Mouse (Mus musculus): Measurements from ENCODE around the gene Gm44502. TPM values are rescaled to one million over a fixed set of nuclear protein-coding genes. Genes with fewer than 3 reads are reported as not detected.

The Gm44502 gene
- polyA plus RNA-seq, 1 experiment from 2014 or later, result 0.86 TPM

- Histone ChIP-seq H3K36me3 (ENCODE audit: control insufficient read depth, insufficient read depth, low read length) (no peaks in the 10 kb centered on the region), H3K4me2 (no peak overlapping the region), H3K27me3 (ENCODE audit: control insufficient read depth, insufficient read depth, low read length) (no peaks in the 10 kb centered on the region), H3K4me1 (ENCODE audit: control insufficient read depth, insufficient read depth, low read length) (peaks cover 9% of the 10 kb centered on the region), H3K9ac (ENCODE audit: low read depth, low read length) (no peak overlapping the region), H3K4me3 (ENCODE audit: low read depth, low read length) (no peak overlapping the region), H3K27ac (ENCODE audit: low read depth, low read length) (no peak overlapping the region), H3K9me3 (replicated peaks; ENCODE audit: control insufficient read depth, low read length) (no peaks in the 10 kb centered on the region)
- WGBS (ENCODE audit: insufficient replicate concordance), result 92% methylated on average over 8 of the region's 8 CpGs
- ATAC-seq (replicated peaks; ENCODE audit: insufficient number of reproducible peaks, low FRiP score, low TSS enrichment), result no peak
These were observed 44.4 kb upstream of the Gm44502 start for GRCm38 (mm10) chr15:89473921-89474320.

- Histone ChIP-seq H3K27me3 (ENCODE audit: control insufficient read depth, insufficient read depth, low read length) (no peaks in the 10 kb centered on the region), H3K4me1 (ENCODE audit: control insufficient read depth, insufficient read depth, low read length) (peaks cover 9% of the 10 kb centered on the region), H3K9me3 (replicated peaks; ENCODE audit: control insufficient read depth, low read length) (no peaks in the 10 kb centered on the region), H3K4me2 (no peak overlapping the region), H3K27ac (ENCODE audit: low read depth, low read length) (no peak overlapping the region), H3K36me3 (ENCODE audit: control insufficient read depth, insufficient read depth, low read length) (no peaks in the 10 kb centered on the region), H3K4me3 (ENCODE audit: low read depth, low read length) (no peak overlapping the region), H3K9ac (ENCODE audit: low read depth, low read length) (no peak overlapping the region)
- ATAC-seq (replicated peaks; ENCODE audit: insufficient number of reproducible peaks, low FRiP score, low TSS enrichment), result no peak
- WGBS (ENCODE audit: insufficient replicate concordance), result 73% methylated on average over 9 of the region's 9 CpGs
These were observed 43.9 kb upstream of the Gm44502 start for GRCm38 (mm10) chr15:89473370-89473769.

GRCm38 (mm10) chr15:89471476-89471875 lies 42.0 kb upstream of the Gm44502 start:
- H3K4me1 ChIP-seq (ENCODE audit: control insufficient read depth, insufficient read depth, low read length), result peaks cover 4% of the 10 kb centered on the region; the same call in 1 of the 2 replicates
- no peak for ATAC-seq (replicated peaks; ENCODE audit: insufficient number of reproducible peaks, low FRiP score, low TSS enrichment)
- no peaks in the 10 kb centered on the region for H3K36me3 ChIP-seq (ENCODE audit: control insufficient read depth, insufficient read depth, low read length)
- WGBS (ENCODE audit: insufficient replicate concordance), result 73% methylated on average over 4 of the region's 4 CpGs
- no peak overlapping the region for H3K9ac ChIP-seq (ENCODE audit: low read depth, low read length)
- H3K9me3 ChIP-seq (replicated peaks; ENCODE audit: control insufficient read depth, low read length), result no peaks in the 10 kb centered on the region
- no peaks in the 10 kb centered on the region for H3K27me3 ChIP-seq (ENCODE audit: control insufficient read depth, insufficient read depth, low read length)
- no peak overlapping the region for H3K4me2 ChIP-seq
- no peak overlapping the region for H3K4me3 ChIP-seq (ENCODE audit: low read depth, low read length)
- no peak overlapping the region for H3K27ac ChIP-seq (ENCODE audit: low read depth, low read length)

- H3K27ac ChIP-seq (ENCODE audit: low read depth, low read length), result no peak overlapping the region
- H3K9ac ChIP-seq (ENCODE audit: low read depth, low read length), result no peak overlapping the region
- no peak overlapping the region for H3K4me2 ChIP-seq
- 23% methylated on average over 2 of the region's 2 CpGs for WGBS (ENCODE audit: insufficient replicate concordance)
- no peak overlapping the region for H3K4me3 ChIP-seq (ENCODE audit: low read depth, low read length)
- no peaks in the 10 kb centered on the region for H3K4me1 ChIP-seq (ENCODE audit: control insufficient read depth, insufficient read depth, low read length)
- H3K9me3 ChIP-seq (replicated peaks; ENCODE audit: control insufficient read depth, low read length), result no peaks in the 10 kb centered on the region
- ATAC-seq (replicated peaks; ENCODE audit: insufficient number of reproducible peaks, low FRiP score, low TSS enrichment), result no peak
- H3K27me3 ChIP-seq (ENCODE audit: control insufficient read depth, insufficient read depth, low read length), result no peaks in the 10 kb centered on the region
- no peaks in the 10 kb centered on the region for H3K36me3 ChIP-seq (ENCODE audit: control insufficient read depth, insufficient read depth, low read length)
These were observed 39.1 kb upstream of the Gm44502 start for GRCm38 (mm10) chr15:89468577-89468976.

GRCm38 (mm10) chr15:89465052-89465451 lies 35.6 kb upstream of the Gm44502 start:
- no peak overlapping the region for H3K27ac ChIP-seq (ENCODE audit: low read depth, low read length)
- WGBS (ENCODE audit: insufficient replicate concordance), result 10% methylated on average over 1 of the region's 1 CpGs
- no peaks in the 10 kb centered on the region for H3K9me3 ChIP-seq (replicated peaks; ENCODE audit: control insufficient read depth, low read length)
- H3K4me3 ChIP-seq (ENCODE audit: low read depth, low read length), result no peak overlapping the region
- no peak overlapping the region for H3K4me2 ChIP-seq
- no peaks in the 10 kb centered on the region for H3K36me3 ChIP-seq (ENCODE audit: control insufficient read depth, insufficient read depth, low read length)
- no peak for ATAC-seq (replicated peaks; ENCODE audit: insufficient number of reproducible peaks, low FRiP score, low TSS enrichment)
- H3K9ac ChIP-seq (ENCODE audit: low read depth, low read length), result no peak overlapping the region
- H3K27me3 ChIP-seq (ENCODE audit: control insufficient read depth, insufficient read depth, low read length), result peaks cover 9% of the 10 kb centered on the region
- H3K4me1 ChIP-seq (ENCODE audit: control insufficient read depth, insufficient read depth, low read length), result no peaks in the 10 kb centered on the region

- 45% methylated on average over 5 of the region's 5 CpGs for WGBS (ENCODE audit: insufficient replicate concordance)
- ATAC-seq (replicated peaks; ENCODE audit: insufficient number of reproducible peaks, low FRiP score, low TSS enrichment), result no peak
- H3K4me1 ChIP-seq (ENCODE audit: control insufficient read depth, insufficient read depth, low read length), result no peaks in the 10 kb centered on the region
- H3K9me3 ChIP-seq (replicated peaks; ENCODE audit: control insufficient read depth, low read length), result no peaks in the 10 kb centered on the region
- H3K36me3 ChIP-seq (ENCODE audit: control insufficient read depth, insufficient read depth, low read length), result no peaks in the 10 kb centered on the region
- H3K4me3 ChIP-seq (ENCODE audit: low read depth, low read length), result no peak overlapping the region
- H3K27ac ChIP-seq (ENCODE audit: low read depth, low read length), result no peak overlapping the region
- H3K27me3 ChIP-seq (ENCODE audit: control insufficient read depth, insufficient read depth, low read length), result peaks cover 12% of the 10 kb centered on the region
- no peak overlapping the region for H3K9ac ChIP-seq (ENCODE audit: low read depth, low read length)
- no peak overlapping the region for H3K4me2 ChIP-seq
These were observed 34.1 kb upstream of the Gm44502 start for GRCm38 (mm10) chr15:89463334-89464235.

- no peaks in the 10 kb centered on the region for H3K9me3 ChIP-seq (replicated peaks; ENCODE audit: control insufficient read depth, low read length)
- no peak overlapping the region for H3K4me3 ChIP-seq (ENCODE audit: low read depth, low read length)
- no peaks in the 10 kb centered on the region for H3K36me3 ChIP-seq (ENCODE audit: control insufficient read depth, insufficient read depth, low read length)
- H3K4me1 ChIP-seq (ENCODE audit: control insufficient read depth, insufficient read depth, low read length), result no peaks in the 10 kb centered on the region
- H3K4me2 ChIP-seq, result no peak overlapping the region
- no peak overlapping the region for H3K27ac ChIP-seq (ENCODE audit: low read depth, low read length)
- no peak overlapping the region for H3K9ac ChIP-seq (ENCODE audit: low read depth, low read length)
- WGBS (ENCODE audit: insufficient replicate concordance), result 60% methylated on average over 7 of the region's 7 CpGs
- peaks cover 22% of the 10 kb centered on the region for H3K27me3 ChIP-seq (ENCODE audit: control insufficient read depth, insufficient read depth, low read length)
- ATAC-seq (replicated peaks; ENCODE audit: insufficient number of reproducible peaks, low FRiP score, low TSS enrichment), result no peak
These were observed 32.7 kb upstream of the Gm44502 start for GRCm38 (mm10) chr15:89462176-89462575.

- H3K27me3 ChIP-seq (ENCODE audit: control insufficient read depth, insufficient read depth, low read length), result peaks cover 30% of the 10 kb centered on the region
- no peak for ATAC-seq (replicated peaks; ENCODE audit: insufficient number of reproducible peaks, low FRiP score, low TSS enrichment)
- 68% methylated on average over 15 of the region's 15 CpGs for WGBS (ENCODE audit: insufficient replicate concordance)
These were observed 31.8 kb upstream of the Gm44502 start for GRCm38 (mm10) chr15:89461321-89461720.

GRCm38 (mm10) chr15:89460298-89460697 lies 30.8 kb upstream of the Gm44502 start:
- Histone ChIP-seq H3K36me3 (ENCODE audit: control insufficient read depth, insufficient read depth, low read length) (no peaks in the 10 kb centered on the region), H3K4me1 (ENCODE audit: control insufficient read depth, insufficient read depth, low read length) (no peaks in the 10 kb centered on the region), H3K9me3 (replicated peaks; ENCODE audit: control insufficient read depth, low read length) (no peaks in the 10 kb centered on the region), H3K4me3 (ENCODE audit: low read depth, low read length) (no peak overlapping the region), H3K27ac (ENCODE audit: low read depth, low read length) (no peak overlapping the region), H3K9ac (ENCODE audit: low read depth, low read length) (no peak overlapping the region), H3K4me2 (no peak overlapping the region), H3K27me3 (ENCODE audit: control insufficient read depth, insufficient read depth, low read length) (peaks cover 37% of the 10 kb centered on the region)
- no peak for ATAC-seq (replicated peaks; ENCODE audit: insufficient number of reproducible peaks, low FRiP score, low TSS enrichment)
- WGBS (ENCODE audit: insufficient replicate concordance), result 50% methylated on average over 10 of the region's 10 CpGs

More at GRCm38 (mm10) chr15:89461321-89461720, 31.8 kb upstream of the Gm44502 start:
- Histone ChIP-seq H3K9ac (ENCODE audit: low read depth, low read length) (no peak overlapping the region), H3K27ac (ENCODE audit: low read depth, low read length) (no peak overlapping the region), H3K4me1 (ENCODE audit: control insufficient read depth, insufficient read depth, low read length) (no peaks in the 10 kb centered on the region), H3K4me2 (no peak overlapping the region), H3K4me3 (ENCODE audit: low read depth, low read length) (no peak overlapping the region), H3K36me3 (ENCODE audit: control insufficient read depth, insufficient read depth, low read length) (no peaks in the 10 kb centered on the region), H3K9me3 (replicated peaks; ENCODE audit: control insufficient read depth, low read length) (no peaks in the 10 kb centered on the region)
